Mouse (Mus musculus) lung, embryonic 14.5 days (tissue): ENCODE results near the gene I830077J02Rik. TPM values are rescaled to one million over a fixed set of nuclear protein-coding genes. Genes with fewer than 3 reads are reported as not detected.
A peak's percentile ranks its signal among the peaks of the same experiment; 100 is the strongest.

Source experiments
- ATAC-seq: fragments of 200-750 bp; cut with Nextera tagmentation; 2 replicates; pipeline ENCODE4 v1.8.0; 2017; ENCODE audit warnings: mild to moderate bottlenecking, moderate TSS enrichment, moderate library complexity; ENCODE audit not compliant: insufficient read depth
- DNase-seq: peaks from one replicate; pipeline ENCODE4 v3.0.0-alpha.2; 2015
- H3K27ac ChIP-seq: fragments of 300-500 bp; sonication (generic); 2 replicates; pipeline ENCODE4 v1.5.1; 2014; ENCODE audit warnings: low read depth, mild to moderate bottlenecking, moderate library complexity
- H3K27me3 ChIP-seq: fragments of 300-500 bp; sonication (generic); 2 replicates; pipeline ENCODE4 v1.6.1; 2014; ENCODE audit warnings: low read length, control low read depth; ENCODE audit not compliant: insufficient read depth
- H3K36me3 ChIP-seq: fragments of 300-500 bp; sonication (generic); 2 replicates; pipeline ENCODE4 v1.6.1; 2014; ENCODE audit warnings: control low read depth; ENCODE audit not compliant: insufficient read depth
- H3K4me1 ChIP-seq: fragments of 300-500 bp; sonication (generic); 2 replicates; pipeline ENCODE4 v1.6.1; 2014; ENCODE audit warnings: antibody characterized with exemption, control low read depth; ENCODE audit not compliant: insufficient read depth
- H3K4me2 ChIP-seq: fragments of 300-500 bp; sonication (generic); 2 replicates; pipeline ENCODE4 v1.6.1; 2014; ENCODE audit warnings: mild to moderate bottlenecking
- H3K4me3 ChIP-seq: fragments of 300-500 bp; sonication (generic); 2 replicates; pipeline ENCODE4 v1.5.1; 2014; ENCODE audit warnings: low read depth, low read length
- H3K9ac ChIP-seq: fragments of 300-500 bp; sonication (generic); 2 replicates; pipeline ENCODE4 v1.6.1; 2014
- H3K9me3 ChIP-seq: fragments of 300-500 bp; sonication (generic); 2 replicates; pipeline ENCODE4 v1.6.1; 2016; ENCODE audit warnings: low read depth, low read length, control low read depth
- CTCF ChIP-seq: IDR thresholded peaks from 2 replicates; pipeline ENCODE4 v1.5.1; 2016; ENCODE audit warnings: antibody characterized with exemption, low read depth
- WGBS: fragments of 180-500 bp; shearing (Covaris S2); extraction: QIAGEN DNeasy Blood & Tissue Kit; methylation state at CpG from one replicate; pipeline ENCODE4 v1.1.7; 2014; 5-methylcytosine and 5-hydroxymethylcytosine counted together
- polyA plus RNA-seq: library from polyadenylated mRNA; unstranded; fragments of >200 nt; fragmentation: Nextera tagmentation; extraction: Ambion mirVana; gene quantifications from 2 replicates; pipeline ENCODE4 v1.2.1, GENCODE M21; 2014

The I830077J02Rik gene
- polyA plus RNA-seq, 1 experiment from 2014 or later = 0.75 TPM

DNA sequence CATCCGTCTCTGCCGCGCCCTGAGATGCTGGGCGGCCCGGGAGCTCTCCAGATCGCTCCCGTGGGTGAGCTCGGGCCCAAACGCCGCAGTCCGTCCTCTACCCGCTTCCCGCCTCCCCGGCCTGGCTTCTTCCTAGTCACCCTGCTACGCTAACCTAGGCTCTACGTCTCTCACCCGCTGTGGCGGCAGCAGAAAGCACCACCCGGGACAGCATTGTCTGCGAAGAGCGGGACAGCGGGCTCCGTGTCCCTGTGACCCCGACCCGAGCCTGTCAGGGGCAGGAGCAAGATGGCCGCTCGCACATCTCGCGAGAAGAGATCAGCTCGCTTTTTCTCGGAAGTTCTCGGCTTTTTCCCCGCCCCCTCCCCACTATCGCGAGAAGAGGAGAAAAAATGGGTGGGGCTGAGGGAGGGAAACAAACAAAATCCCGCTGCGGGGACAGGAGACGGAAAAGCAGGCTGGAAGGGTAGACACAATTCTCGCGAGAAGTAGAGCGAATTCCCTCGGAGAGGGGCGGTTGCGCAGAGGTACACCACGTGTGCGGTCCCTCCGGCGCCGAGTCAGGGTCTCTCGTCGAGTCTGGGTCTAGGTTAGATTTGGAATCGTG, 26.6 kb upstream of the I830077J02Rik start, which contains the start of gene Wdr77:
Wdr77 (plus strand) TSS at position 396 of the 607 bp plus-strand sequence.
- under 1% methylated on average over 52 of the region's 52 CpGs for WGBS
- no peaks in the 10 kb centered on the region for H3K27me3 ChIP-seq
- H3K9ac ChIP-seq = peak within 1 kb of the TSS; percentile 96
- no peaks in the 10 kb centered on the region for H3K9me3 ChIP-seq
- peak within 1 kb of the TSS; percentile 91 for H3K4me2 ChIP-seq
- peak within 1 kb of the TSS; percentile 84 for H3K4me3 ChIP-seq
- DNase-seq = peak; percentile 99
- no peak for TF ChIP-seq CTCF
- peaks cover 48% of the 10 kb centered on the region for H3K36me3 ChIP-seq
- ATAC-seq = peak; percentile 97
- H3K27ac ChIP-seq = peak within 1 kb of the TSS; percentile 80
- peaks cover 7% of the 10 kb centered on the region; the same call in 1 of the 2 replicates for H3K4me1 ChIP-seq

GRCm38 (mm10) chr3:105958204-105958603, 25.7 kb upstream of the I830077J02Rik start:
- Histone ChIP-seq H3K9ac (peak overlapping the region; percentile 96), H3K36me3 (peaks cover 47% of the 10 kb centered on the region), H3K9me3 (no peaks in the 10 kb centered on the region), H3K4me2 (peak overlapping the region; percentile 91), H3K4me3 (peak overlapping the region; percentile 84), H3K4me1 (peaks cover 7% of the 10 kb centered on the region; the same call in 1 of the 2 replicates), H3K27ac (peak overlapping the region; percentile 80), H3K27me3 (no peaks in the 10 kb centered on the region)
- ATAC-seq (no peak), DNase-seq (no peak)
- TF ChIP-seq CTCF = no peak
- 36% methylated on average over 5 of the region's 5 CpGs for WGBS

- no peak for DNase-seq
- peaks cover 47% of the 10 kb centered on the region for H3K36me3 ChIP-seq
Measured at GRCm38 (mm10) chr3:105957235-105957634, 24.8 kb upstream of the I830077J02Rik start.

GRCm38 (mm10) chr3:105951348-105951747, 18.9 kb upstream of the I830077J02Rik start:
- Histone ChIP-seq H3K9me3 (no peaks in the 10 kb centered on the region), H3K4me1 (no peaks in the 10 kb centered on the region), H3K36me3 (peaks cover 87% of the 10 kb centered on the region), H3K27ac (no peak overlapping the region), H3K4me3 (no peak overlapping the region), H3K9ac (no peak overlapping the region), H3K27me3 (no peaks in the 10 kb centered on the region), H3K4me2 (no peak overlapping the region)
- no peak for ATAC-seq
- DNase-seq = no peak
- no peak for TF ChIP-seq CTCF
- 95% methylated on average over 7 of the region's 7 CpGs for WGBS

More at GRCm38 (mm10) chr3:105957235-105957634, 24.8 kb upstream of the I830077J02Rik start:
- no peak for ATAC-seq
- no peaks in the 10 kb centered on the region for H3K27me3 ChIP-seq
- peak overlapping the region; percentile 91; the same call in 1 of the 2 replicates for H3K4me2 ChIP-seq
- 0 out of 2 replicates have a peak, but pooled peaks have one; percentile 11 for TF ChIP-seq CTCF
- H3K9ac ChIP-seq = peak overlapping the region; percentile 96; the same call in 1 of the 2 replicates
- H3K4me1 ChIP-seq = peaks cover 7% of the 10 kb centered on the region; the same call in 1 of the 2 replicates
- H3K9me3 ChIP-seq = no peaks in the 10 kb centered on the region
- no peak overlapping the region for H3K4me3 ChIP-seq
- H3K27ac ChIP-seq = no peak overlapping the region
- 97% methylated on average over 1 of the region's 1 CpGs for WGBS

- WGBS = 83% methylated on average over 4 of the region's 4 CpGs
Measured at GRCm38 (mm10) chr3:105936111-105936510, 3.6 kb upstream of the I830077J02Rik start.

DNA sequence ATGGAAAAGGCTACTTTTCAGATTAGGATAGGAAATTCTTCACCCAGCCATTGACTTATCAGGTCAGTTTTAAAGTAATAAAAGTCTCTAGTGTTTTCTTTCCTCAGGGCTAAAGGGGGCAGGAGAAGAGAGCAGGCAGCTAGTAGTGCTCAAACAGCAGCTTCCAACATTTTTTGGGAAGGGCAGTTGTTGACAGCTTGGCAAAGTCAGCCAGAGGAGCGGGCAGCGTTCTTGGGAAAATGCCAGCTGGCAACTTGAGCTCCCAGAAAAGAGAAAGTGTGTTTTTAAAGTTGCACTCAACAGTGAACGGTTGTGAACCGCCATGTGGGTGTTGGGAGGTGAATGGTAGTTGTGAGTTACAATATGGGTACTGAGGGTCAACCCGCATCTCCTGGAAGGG, 2.6 kb upstream of the I830077J02Rik start:
- no peaks in the 10 kb centered on the region for H3K9me3 ChIP-seq
- H3K36me3 ChIP-seq = peaks cover 3% of the 10 kb centered on the region; the same call in 1 of the 2 replicates
- no peaks in the 10 kb centered on the region for H3K27me3 ChIP-seq
- peak; percentile 65 for DNase-seq
- no peak overlapping the region for H3K27ac ChIP-seq
- TF ChIP-seq CTCF = no peak
- no peak overlapping the region for H3K4me2 ChIP-seq
- H3K4me1 ChIP-seq = no peaks in the 10 kb centered on the region
- H3K9ac ChIP-seq = no peak overlapping the region
- no peak overlapping the region for H3K4me3 ChIP-seq
- WGBS = 59% methylated on average over 5 of the region's 5 CpGs
- no peak; the same call in 1 of the 2 replicates for ATAC-seq

More at GRCm38 (mm10) chr3:105936111-105936510, 3.6 kb upstream of the I830077J02Rik start:
- Histone ChIP-seq H3K4me2 (no peak overlapping the region), H3K4me1 (no peaks in the 10 kb centered on the region), H3K9ac (no peak overlapping the region), H3K36me3 (peaks cover 9% of the 10 kb centered on the region; the same call in 1 of the 2 replicates), H3K4me3 (no peak overlapping the region), H3K27me3 (no peaks in the 10 kb centered on the region), H3K9me3 (no peaks in the 10 kb centered on the region), H3K27ac (no peak overlapping the region)
- DNase-seq = no peak
- no peak for TF ChIP-seq CTCF
- ATAC-seq = no peak

GRCm38 (mm10) chr3:105933926-105934325, 1.5 kb upstream of the I830077J02Rik start:
- 88% methylated on average over 6 of the region's 6 CpGs for WGBS
- Histone ChIP-seq H3K36me3 (peaks cover 3% of the 10 kb centered on the region; the same call in 1 of the 2 replicates), H3K4me2 (no peak overlapping the region), H3K4me1 (no peaks in the 10 kb centered on the region), H3K27ac (no peak overlapping the region), H3K9me3 (no peaks in the 10 kb centered on the region), H3K4me3 (no peak overlapping the region), H3K27me3 (no peaks in the 10 kb centered on the region), H3K9ac (no peak overlapping the region)
- ATAC-seq = no peak
- DNase-seq = no peak
- TF ChIP-seq CTCF = no peak
